Comparison of ENCODE assay signal across 8 mouse cellular contexts in genomic region chr14:52256311-52257175, GRCm38 (mm10). TPM values are rescaled to one million over a fixed set of nuclear protein-coding genes. Genes with fewer than 3 reads are reported as not detected.
A peak's percentile ranks its signal among the peaks of the same experiment; 100 is the strongest.
DNase-seq lines count a peak whose midpoint lies in the region; ATAC-seq lines count a peak whose summit lies in the region.

No protein-coding gene starts in this region.

- peak overlapping the region; percentile 85; the same call in 1 of the 2 replicates for H3K27ac ChIP-seq in forebrain, embryonic 11.5 days (ENCODE audit: low read depth, low read length)
- H3K27ac ChIP-seq in midbrain, embryonic 11.5 days (ENCODE audit: low read depth, low read length), result no peak overlapping the region; the same call in 1 of the 2 replicates

- peak overlapping the region; percentile 85 for H3K9ac ChIP-seq in forebrain, embryonic 11.5 days (ENCODE audit: low read length)
- H3K9ac ChIP-seq in midbrain, embryonic 11.5 days (ENCODE audit: low read length), result peak overlapping the region; percentile 91

- no peaks in the 10 kb centered on the region for H3K36me3 ChIP-seq in forebrain, embryonic 11.5 days (ENCODE audit: control insufficient read depth, insufficient read depth, low read length)
- H3K36me3 ChIP-seq in midbrain, embryonic 11.5 days (ENCODE audit: control insufficient read depth, insufficient read depth, low read length), result no peaks in the 10 kb centered on the region

- peak; percentile 16 to 19 for DNase-seq in layer of hippocampus, adult 18-20 months (ENCODE audit: low spot score in 2 of 2)
- no peak for DNase-seq in layer of hippocampus, adult 11-12 months (ENCODE audit: low spot score)
- DNase-seq in R1 (ENCODE audit: low read depth, low spot score), result peak; percentile 83
- DNase-seq in forebrain, embryonic 11.5 days (ENCODE audit: low spot score), result no peak
- peak; percentile 18 for DNase-seq in kidney, postnatal 10 days
- peak; percentile 92 for DNase-seq in midbrain, embryonic 11.5 days (ENCODE audit: low spot score, missing footprints)
- DNase-seq in thymus, postnatal 14 days, result peak; percentile 38
- DNase-seq in ovary, postnatal 36 days (ENCODE audit: low spot score), result no peak

- ATAC-seq in forebrain, embryonic 11.5 days (replicated peaks; ENCODE audit: low FRiP score), result no peak
- ATAC-seq in midbrain, embryonic 11.5 days (ENCODE audit: low FRiP score), result no peak

- no peaks in the 10 kb centered on the region for H3K27me3 ChIP-seq in forebrain, embryonic 11.5 days (ENCODE audit: control insufficient read depth, insufficient read depth, low read length)
- H3K27me3 ChIP-seq in midbrain, embryonic 11.5 days (ENCODE audit: control insufficient read depth, insufficient read depth, low read length), result no peaks in the 10 kb centered on the region

- H3K4me2 ChIP-seq in forebrain, embryonic 11.5 days (ENCODE audit: low read depth, low read length, severe bottlenecking), result peak overlapping the region; percentile 65
- H3K4me2 ChIP-seq in midbrain, embryonic 11.5 days, result peak overlapping the region; percentile 63

- H3K4me1 ChIP-seq in forebrain, embryonic 11.5 days (replicated peaks; ENCODE audit: control insufficient read depth, insufficient read depth, low read length), result peaks cover 6% of the 10 kb centered on the region; the same call in 1 of the 2 replicates
- peaks cover 20% of the 10 kb centered on the region for H3K4me1 ChIP-seq in midbrain, embryonic 11.5 days (ENCODE audit: control insufficient read depth, insufficient read depth, low read length)

- H3K4me3 ChIP-seq in forebrain, embryonic 11.5 days (ENCODE audit: low read depth, low read length), result peak overlapping the region; percentile 76
- H3K4me3 ChIP-seq in midbrain, embryonic 11.5 days (ENCODE audit: low read depth, low read length), result peak overlapping the region; percentile 76

- 12% methylated on average over 18 of the region's 18 CpGs for WGBS in forebrain, embryonic 11.5 days
- 9% methylated on average over 18 of the region's 18 CpGs for WGBS in midbrain, embryonic 11.5 days

- H3K9me3 ChIP-seq in forebrain, embryonic 11.5 days (ENCODE audit: control insufficient read depth, low read length), result no peaks in the 10 kb centered on the region
- no peaks in the 10 kb centered on the region for H3K9me3 ChIP-seq in midbrain, embryonic 11.5 days (ENCODE audit: control insufficient read depth, low read length)

RNA-seq across cellular contexts. Expression of gene Chd8, which starts 1.0 kb away (rescaled TPM):
- total RNA-seq in layer of hippocampus, adult 18-20 months (2021), result 100 to 1,000 TPM; 109 to 117 TPM
- 55.3 and 62.9 TPM in 2 replicates for polyA plus RNA-seq in forebrain, embryonic 11.5 days (2014; fragmentation: Nextera tagmentation; extraction: Ambion mirVana)
- polyA plus RNA-seq in midbrain, embryonic 11.5 days (2014; fragmentation: Nextera tagmentation; extraction: Ambion mirVana), result 46.7 and 52.5 TPM in 2 replicates

RNA-seq across cellular contexts. Expression of gene Tox4, which starts 22.4 kb away (rescaled TPM):
- total RNA-seq in layer of hippocampus, adult 18-20 months (2021), result 10 to 100 TPM; 58.4 to 67.1 TPM
- 54.8 and 56.2 TPM in 2 replicates for polyA plus RNA-seq in forebrain, embryonic 11.5 days (2014; fragmentation: Nextera tagmentation; extraction: Ambion mirVana)
- 50.6 and 51.2 TPM in 2 replicates for polyA plus RNA-seq in midbrain, embryonic 11.5 days (2014; fragmentation: Nextera tagmentation; extraction: Ambion mirVana)

RNA-seq across cellular contexts. Expression of gene Rab2b, which starts 22.8 kb away (rescaled TPM):
- total RNA-seq in layer of hippocampus, adult 18-20 months (2021), result 10 to 100 TPM; 35.0 to 37.3 TPM
- 33.5 and 35.8 TPM in 2 replicates for polyA plus RNA-seq in forebrain, embryonic 11.5 days (2014; fragmentation: Nextera tagmentation; extraction: Ambion mirVana)
- 39.1 and 41.9 TPM in 2 replicates for polyA plus RNA-seq in midbrain, embryonic 11.5 days (2014; fragmentation: Nextera tagmentation; extraction: Ambion mirVana)

RNA-seq across cellular contexts. Expression of gene Mettl3, which starts 48.4 kb away (rescaled TPM):
- 10 to 100 TPM; 39.2 to 43.1 TPM for total RNA-seq in layer of hippocampus, adult 18-20 months (2021)
- 59.3 TPM in 2 replicates for polyA plus RNA-seq in forebrain, embryonic 11.5 days (2014; fragmentation: Nextera tagmentation; extraction: Ambion mirVana)
- 48.2 and 52.2 TPM in 2 replicates for polyA plus RNA-seq in midbrain, embryonic 11.5 days (2014; fragmentation: Nextera tagmentation; extraction: Ambion mirVana)

RNA-seq across cellular contexts. Expression of gene Supt16, which starts 59.3 kb away (rescaled TPM):
- 10 to 100 TPM; 50.6 to 54.8 TPM for total RNA-seq in layer of hippocampus, adult 18-20 months (2021)
- 92.3 and 92.8 TPM in 2 replicates for polyA plus RNA-seq in forebrain, embryonic 11.5 days (2014; fragmentation: Nextera tagmentation; extraction: Ambion mirVana)
- 81.5 and 86.7 TPM in 2 replicates for polyA plus RNA-seq in midbrain, embryonic 11.5 days (2014; fragmentation: Nextera tagmentation; extraction: Ambion mirVana)

Comparison
In these comparisons a context has a peak if more than half of its experiments do, and no peak if none do; other contexts are left out.
1. DNase-seq: peak in layer of hippocampus, adult 18-20 months (2 of 2), R1 (single experiment), kidney, postnatal 10 days (single experiment), midbrain, embryonic 11.5 days (single experiment) and thymus, postnatal 14 days (single experiment); none in layer of hippocampus, adult 11-12 months (single experiment), forebrain, embryonic 11.5 days (single experiment) and ovary, postnatal 36 days (single experiment).